Mouse (Mus musculus) brain, adult 2 months (tissue): ENCODE data around the gene Wnt16.
"Not testable (repeated sequence)": the region's sequence is repeated elsewhere in the genome, so short reads cannot be mapped to it uniquely, and the experiment has no call there.

Experiments
- DNase-seq: peaks from one replicate; pipeline ENCODE4 v3.0.0; 2011; ENCODE audit warnings: low read depth, low spot score

The Wnt16 gene

GRCm38 (mm10) chr6:22288004-22288736, at the start of gene Wnt16:
Gene Wnt16, plus strand, starts transcription at chr6:22288227.
- DNase-seq: peak; percentile 60

GRCm38 (mm10) chr6:22243321-22243720, 44.7 kb upstream of the Wnt16 start:
- DNase-seq: no peak

GRCm38 (mm10) chr6:22246696-22247095, 41.3 kb upstream of the Wnt16 start:
- no peak for DNase-seq

GRCm38 (mm10) chr6:22258784-22259183, 29.2 kb upstream of the Wnt16 start:
- no peak for DNase-seq

- DNase-seq: no peak
These were observed 25.5 kb upstream of the Wnt16 start for GRCm38 (mm10) chr6:22262519-22262918.

GRCm38 (mm10) chr6:22264094-22264493, 23.9 kb upstream of the Wnt16 start:
- DNase-seq: not testable (repeated sequence)

- DNase-seq: no peak
These were observed 22.0 kb upstream of the Wnt16 start for GRCm38 (mm10) chr6:22266018-22266417.

GRCm38 (mm10) chr6:22267807-22268667, 20.0 kb upstream of the Wnt16 start:
- DNase-seq: no peak

- no peak for DNase-seq
These were observed 19.4 kb upstream of the Wnt16 start for GRCm38 (mm10) chr6:22268677-22269076.

GRCm38 (mm10) chr6:22269840-22270521, 18.0 kb upstream of the Wnt16 start:
- DNase-seq: no peak

- no peak for DNase-seq
These were observed 10.1 kb upstream of the Wnt16 start for GRCm38 (mm10) chr6:22277941-22278340.

- DNase-seq: peak; percentile 55
These were observed 7.7 kb upstream of the Wnt16 start for GRCm38 (mm10) chr6:22280217-22280861.

GRCm38 (mm10) chr6:22282405-22282804, 5.6 kb upstream of the Wnt16 start:
- no peak for DNase-seq

GRCm38 (mm10) chr6:22288737-22289460, 872 bp downstream of the Wnt16 start:
- peak; percentile 42 for DNase-seq

- no peak for DNase-seq
These were observed 1.5 kb downstream of the Wnt16 start for GRCm38 (mm10) chr6:22289461-22290021.

GRCm38 (mm10) chr6:22290790-22291189, 2.8 kb downstream of the Wnt16 start:
- DNase-seq: no peak

GRCm38 (mm10) chr6:22292056-22292455, 4.0 kb downstream of the Wnt16 start:
- DNase-seq: no peak

GRCm38 (mm10) chr6:22293922-22294321, 5.9 kb downstream of the Wnt16 start:
- DNase-seq: no peak

GRCm38 (mm10) chr6:22297028-22297427, 9.0 kb downstream of the Wnt16 start:
- no peak for DNase-seq

GRCm38 (mm10) chr6:22298059-22298458, 10.0 kb downstream of the Wnt16 start:
- DNase-seq: no peak
